Mouse (Mus musculus): ENCODE results near the gene Oxct2b. TPM values are rescaled to one million over a fixed set of nuclear protein-coding genes. Genes with fewer than 3 reads are reported as not detected.

Oxct2b gene
- polyA plus RNA-seq (2014; fragmentation: Illumina TruSeq; extraction: RNeasy Lipid Tissue Mini Kit (QIAGEN cat#74804); ENCODE audit: low read depth, low replicate concordance), result not detected

DNA sequence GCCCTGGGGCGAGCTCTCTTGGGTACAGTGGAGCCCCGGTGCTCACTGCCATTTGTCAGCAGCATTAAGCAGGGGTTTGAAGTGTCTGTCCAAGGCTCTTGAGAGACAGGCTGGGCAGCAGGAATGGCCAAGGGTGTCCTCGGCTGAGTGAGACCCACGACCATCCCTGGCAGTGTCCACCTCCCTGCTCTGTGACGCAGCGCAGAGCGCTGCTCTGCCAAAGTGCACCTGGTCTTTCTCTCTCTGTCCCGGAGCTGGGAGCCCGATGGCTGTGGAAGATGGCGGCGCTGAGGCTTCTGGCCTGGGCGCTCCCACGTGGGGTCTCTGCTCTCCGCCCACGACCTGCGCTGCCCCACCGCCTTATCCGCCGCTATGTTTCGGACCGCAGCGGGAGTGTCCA, at the start of gene Oxct2b:
Gene Oxct2b, plus strand, starts transcription at position 256 of the 400 bp plus-strand sequence.

DNA sequence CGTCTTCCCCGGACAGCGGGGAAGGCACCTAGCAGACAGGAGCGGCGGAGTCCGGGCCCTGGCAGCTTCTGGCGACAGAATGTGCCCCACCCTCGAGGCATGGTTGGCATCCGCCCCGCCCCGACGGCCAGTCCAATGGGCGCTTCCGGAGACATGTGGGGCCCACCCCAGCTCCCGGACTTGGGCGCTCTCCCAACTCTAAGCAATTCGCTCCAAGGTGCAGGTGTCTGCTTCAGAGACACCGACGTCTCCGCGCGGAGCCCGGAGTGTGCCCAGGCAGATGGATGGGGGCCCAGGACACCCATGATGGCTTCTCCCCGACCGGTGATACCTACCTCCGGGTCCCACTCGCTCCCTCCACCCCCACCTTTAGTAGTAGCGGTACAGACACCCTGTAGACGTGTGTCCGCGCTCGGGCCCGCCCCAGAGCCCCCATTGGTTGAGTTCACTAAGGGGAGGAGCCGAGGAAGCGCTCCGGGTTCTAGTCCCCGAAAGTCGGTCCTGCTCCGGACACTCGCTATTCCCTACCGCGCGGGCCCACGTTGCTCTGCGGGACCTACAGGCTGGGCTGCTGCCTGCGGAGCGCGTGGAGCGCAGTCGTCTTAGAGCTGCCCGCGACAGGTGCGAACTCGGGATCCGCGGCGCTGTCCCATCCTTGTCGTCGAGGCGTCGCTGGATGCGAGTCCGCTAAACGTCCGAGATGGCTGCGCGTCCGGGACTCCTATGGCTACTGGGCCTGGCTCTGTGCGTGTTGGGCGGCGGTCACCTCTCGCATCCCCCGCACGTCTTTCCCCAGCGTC, 11.2 kb upstream of the Oxct2b start, which contains the start of gene Bmp8b:
Gene Bmp8b, plus strand, starts transcription at position 515 of the 800 bp plus-strand sequence.

DNA sequence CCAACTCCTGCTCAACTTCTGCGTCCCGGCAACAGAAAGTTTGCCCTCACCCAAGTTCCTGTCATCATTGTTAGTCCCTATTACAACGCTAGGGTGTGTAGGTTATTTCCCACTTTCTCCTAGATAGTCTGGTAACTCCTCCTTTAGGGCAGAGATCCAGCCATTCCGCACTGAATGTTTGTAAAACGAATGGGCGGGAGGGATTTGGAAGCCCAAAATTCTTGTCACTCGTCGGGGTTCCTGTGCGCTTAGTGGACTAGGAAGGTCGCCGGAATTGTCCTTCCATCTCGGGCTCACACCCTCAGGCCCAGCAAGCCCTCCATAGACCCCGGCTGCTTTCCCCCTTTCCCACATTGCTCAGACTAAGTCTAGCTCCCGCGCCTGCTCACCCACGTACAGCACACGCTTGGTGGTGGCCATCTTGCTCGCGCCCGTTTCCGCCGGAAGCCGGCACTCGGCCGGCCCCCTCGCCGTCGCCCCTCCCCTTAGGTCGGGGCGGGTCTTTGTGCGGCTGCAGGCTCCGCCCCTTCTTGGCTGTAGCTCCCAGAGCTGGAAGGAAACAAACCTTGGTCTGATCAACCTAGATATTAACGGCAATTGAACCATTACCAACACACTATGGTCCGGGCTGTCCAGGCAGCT, 23.6 kb downstream of the Oxct2b start, which contains the start of gene Ppie:
Gene Ppie, minus strand, starts transcription at position 439 of the 642 bp plus-strand sequence.

Other genes starting within 250 kb of the Oxct2b start
- 65.8 TPM for gene Cap1, start 230.2 kb upstream of the Oxct2b start, polyA plus RNA-seq (2014; fragmentation: Illumina TruSeq; extraction: RNeasy Lipid Tissue Mini Kit (QIAGEN cat#74804); ENCODE audit: low read depth, low replicate concordance)
- gene Mfsd2a, start 155.1 kb upstream of the Oxct2b start, polyA plus RNA-seq (2014; fragmentation: Illumina TruSeq; extraction: RNeasy Lipid Tissue Mini Kit (QIAGEN cat#74804); ENCODE audit: low read depth, low replicate concordance), result 0.35 TPM
- 0.23 TPM for gene Mycl, start 120.6 kb upstream of the Oxct2b start, polyA plus RNA-seq (2014; fragmentation: Illumina TruSeq; extraction: RNeasy Lipid Tissue Mini Kit (QIAGEN cat#74804); ENCODE audit: low read depth, low replicate concordance)
- gene Trit1, start 99.7 kb upstream of the Oxct2b start, polyA plus RNA-seq (2014; fragmentation: Illumina TruSeq; extraction: RNeasy Lipid Tissue Mini Kit (QIAGEN cat#74804); ENCODE audit: low read depth, low replicate concordance), result 24.0 TPM
- not detected for gene Bmp8b, start 11.1 kb upstream of the Oxct2b start, polyA plus RNA-seq (2014; fragmentation: Illumina TruSeq; extraction: RNeasy Lipid Tissue Mini Kit (QIAGEN cat#74804); ENCODE audit: low read depth, low replicate concordance)
- gene Ppie, start 23.7 kb downstream of the Oxct2b start, polyA plus RNA-seq (2014; fragmentation: Illumina TruSeq; extraction: RNeasy Lipid Tissue Mini Kit (QIAGEN cat#74804); ENCODE audit: low read depth, low replicate concordance), result 24.7 TPM
- gene Hpcal4, start 67.0 kb downstream of the Oxct2b start, polyA plus RNA-seq (2014; fragmentation: Illumina TruSeq; extraction: RNeasy Lipid Tissue Mini Kit (QIAGEN cat#74804); ENCODE audit: low read depth, low replicate concordance), result 2.1 TPM
- 2.0 TPM for gene Nt5c1a, start 85.2 kb downstream of the Oxct2b start, polyA plus RNA-seq (2014; fragmentation: Illumina TruSeq; extraction: RNeasy Lipid Tissue Mini Kit (QIAGEN cat#74804); ENCODE audit: low read depth, low replicate concordance)
- 2.4 TPM for gene Heyl, start 117.3 kb downstream of the Oxct2b start, polyA plus RNA-seq (2014; fragmentation: Illumina TruSeq; extraction: RNeasy Lipid Tissue Mini Kit (QIAGEN cat#74804); ENCODE audit: low read depth, low replicate concordance)
- 27.8 TPM for gene Pabpc4, start 146.1 kb downstream of the Oxct2b start, polyA plus RNA-seq (2014; fragmentation: Illumina TruSeq; extraction: RNeasy Lipid Tissue Mini Kit (QIAGEN cat#74804); ENCODE audit: low read depth, low replicate concordance)
- not detected for gene Oxct2a, start 207.4 kb downstream of the Oxct2b start, polyA plus RNA-seq (2014; fragmentation: Illumina TruSeq; extraction: RNeasy Lipid Tissue Mini Kit (QIAGEN cat#74804); ENCODE audit: low read depth, low replicate concordance)
- gene Bmp8a, start 227.0 kb downstream of the Oxct2b start, polyA plus RNA-seq (2014; fragmentation: Illumina TruSeq; extraction: RNeasy Lipid Tissue Mini Kit (QIAGEN cat#74804); ENCODE audit: low read depth, low replicate concordance), result not detected

All from adrenal gland, adult 10 weeks (tissue).